Mouse (Mus musculus) G1E-ER4 (cell line): ENCODE measurements around the gene Ptpre. TPM values are rescaled to one million over a fixed set of nuclear protein-coding genes. Genes with fewer than 3 reads are reported as not detected.

ENCODE experiments used
- GATA1 ChIP-seq: IDR thresholded peaks from one replicate; pipeline ENCODE4 v1.8.0; 2012; ENCODE audit warnings: low read length, inconsistent platforms
- polyA plus RNA-seq: library from polyadenylated mRNA; stranded (reverse); fragments of >175 nt; gene quantifications from 2 replicates; pipeline ENCODE4 v1.2.3, GENCODE M21; 2012

Ptpre gene
- polyA plus RNA-seq, 1 experiment: 23.2 TPM

GRCm38 (mm10) chr7:135659314-135659935, 122.1 kb downstream of the Ptpre start:
- no peak for TF ChIP-seq GATA1

DNA sequence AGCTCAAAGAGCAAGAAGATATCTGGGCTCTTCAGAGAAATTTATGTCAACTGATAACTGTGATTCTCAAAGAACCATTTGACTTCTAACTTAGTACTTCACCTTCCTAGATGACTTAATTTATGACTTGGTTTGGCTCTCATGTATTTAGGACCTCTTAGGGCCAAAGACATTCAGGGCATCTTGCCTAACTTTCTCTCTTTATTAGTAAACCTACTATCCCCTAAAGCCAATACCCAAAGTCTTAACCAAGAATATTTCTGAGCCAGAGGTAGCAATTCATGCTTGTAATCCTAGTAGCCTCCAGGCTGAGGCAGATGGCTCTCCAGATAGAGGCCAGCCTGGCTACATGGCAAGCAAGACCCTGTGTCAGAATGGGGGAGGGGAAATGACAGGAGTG, 123.0 kb downstream of the Ptpre start:
- TF ChIP-seq GATA1: no peak

- no peak for TF ChIP-seq GATA1
Measured at GRCm38 (mm10) chr7:135664211-135664610, 126.9 kb downstream of the Ptpre start.

GRCm38 (mm10) chr7:135666314-135666713, 129.0 kb downstream of the Ptpre start:
- no peak for TF ChIP-seq GATA1

GRCm38 (mm10) chr7:135668852-135669739, 131.8 kb downstream of the Ptpre start:
- no peak for TF ChIP-seq GATA1

DNA sequence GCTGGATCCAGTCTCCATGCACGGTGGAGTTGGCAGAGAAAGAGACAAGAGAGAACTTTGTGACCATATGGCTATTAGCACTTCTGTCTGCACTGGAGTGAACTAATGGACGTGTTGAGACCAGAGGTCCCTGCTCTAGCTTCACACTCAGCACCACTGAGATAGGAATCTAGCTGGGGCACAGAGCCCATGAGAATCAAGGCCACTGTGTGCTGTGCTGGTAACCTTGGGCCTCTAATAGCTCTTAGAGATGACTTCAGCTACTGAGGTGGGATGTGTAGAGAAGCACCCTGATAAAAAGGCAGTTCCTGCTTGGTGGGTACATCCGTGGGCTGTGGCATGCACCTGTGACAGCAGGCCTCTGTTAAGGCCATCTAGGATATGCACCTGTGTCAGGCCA, 136.3 kb downstream of the Ptpre start:
- no peak for TF ChIP-seq GATA1

GRCm38 (mm10) chr7:135676722-135677121, 139.4 kb downstream of the Ptpre start:
- TF ChIP-seq GATA1: no peak

- TF ChIP-seq GATA1: no peak
Measured at GRCm38 (mm10) chr7:135680334-135680733, 143.1 kb downstream of the Ptpre start.

DNA sequence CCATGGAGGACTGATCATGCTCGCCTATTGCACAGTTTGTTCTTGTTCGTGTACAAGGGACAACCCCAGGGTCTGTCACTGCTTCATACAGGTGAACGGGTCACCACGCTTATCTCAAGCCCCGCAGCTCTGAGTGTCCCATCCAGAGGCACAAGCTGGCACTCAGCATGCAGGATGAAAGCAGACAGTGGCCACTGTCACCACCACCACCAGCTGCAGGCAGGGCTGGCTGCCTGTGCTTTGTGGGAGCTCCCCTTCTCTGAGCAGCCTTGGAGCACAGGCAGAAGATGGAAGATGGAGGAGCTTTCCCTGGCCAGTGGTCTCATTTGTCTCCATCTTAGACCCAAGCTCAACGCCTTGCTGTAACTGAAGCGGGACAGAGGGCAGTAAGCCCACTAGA, 147.7 kb downstream of the Ptpre start:
- TF ChIP-seq GATA1: no peak

DNA sequence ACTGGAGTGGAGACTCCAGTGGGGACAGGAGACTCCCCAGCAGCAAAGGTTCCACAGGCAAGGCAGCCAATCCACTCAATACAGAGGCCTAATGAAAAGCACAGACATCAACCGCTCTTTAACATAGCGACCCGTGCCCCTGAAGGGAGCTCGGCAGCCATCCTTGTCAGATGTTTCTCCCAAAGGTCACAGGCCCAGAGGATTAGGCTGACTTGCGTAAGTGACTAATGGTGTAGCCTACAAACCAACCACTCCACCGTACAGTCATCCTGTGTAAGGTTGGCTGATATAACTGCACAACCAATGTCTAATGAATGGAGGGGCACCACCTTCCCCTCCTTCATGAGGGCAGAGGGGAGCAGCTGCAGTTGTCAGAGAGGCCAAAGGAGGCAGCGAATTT, 152.1 kb downstream of the Ptpre start:
- TF ChIP-seq GATA1: no peak

DNA sequence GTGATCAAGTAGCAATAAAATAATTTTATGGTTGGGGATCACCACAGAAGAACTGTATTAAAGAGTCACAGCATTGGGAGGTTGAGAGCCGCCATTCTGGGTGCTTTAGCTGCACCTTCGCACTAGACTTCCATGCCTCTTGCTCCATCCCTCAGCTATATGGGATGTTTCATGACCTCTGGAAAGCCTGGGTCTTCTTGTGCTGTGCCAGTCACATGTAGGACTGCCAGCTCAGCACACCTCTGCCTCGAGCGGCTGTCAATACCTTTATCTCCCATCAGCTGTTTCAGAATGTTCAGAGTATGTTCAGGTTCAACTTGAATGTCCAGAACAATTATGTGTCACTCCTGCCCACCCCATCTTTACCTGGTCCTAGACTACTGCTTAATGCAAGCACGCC, 154.7 kb downstream of the Ptpre start:
- no peak for TF ChIP-seq GATA1

DNA sequence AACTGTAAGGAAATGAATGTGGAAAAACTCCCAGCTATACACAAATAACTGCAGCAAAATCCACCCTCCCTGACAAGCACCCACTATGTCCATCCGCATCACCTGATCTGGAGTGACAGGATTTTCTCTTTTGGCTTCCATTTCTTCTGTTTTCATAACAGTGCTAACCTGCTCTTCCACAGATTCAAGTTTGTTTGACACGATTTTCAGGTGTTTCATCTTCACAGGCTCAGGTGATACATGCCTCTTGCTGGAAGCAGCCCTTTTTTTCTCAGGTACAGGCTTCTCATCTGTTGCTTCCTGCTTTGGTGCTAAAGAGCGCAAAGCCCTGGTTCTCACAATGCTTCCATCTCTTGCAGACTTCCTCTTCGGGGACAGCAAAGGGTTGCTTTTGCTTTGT, 156.8 kb downstream of the Ptpre start:
- TF ChIP-seq GATA1: no peak

- TF ChIP-seq GATA1: no peak
Measured at GRCm38 (mm10) chr7:135694796-135695195, 157.5 kb downstream of the Ptpre start.

DNA sequence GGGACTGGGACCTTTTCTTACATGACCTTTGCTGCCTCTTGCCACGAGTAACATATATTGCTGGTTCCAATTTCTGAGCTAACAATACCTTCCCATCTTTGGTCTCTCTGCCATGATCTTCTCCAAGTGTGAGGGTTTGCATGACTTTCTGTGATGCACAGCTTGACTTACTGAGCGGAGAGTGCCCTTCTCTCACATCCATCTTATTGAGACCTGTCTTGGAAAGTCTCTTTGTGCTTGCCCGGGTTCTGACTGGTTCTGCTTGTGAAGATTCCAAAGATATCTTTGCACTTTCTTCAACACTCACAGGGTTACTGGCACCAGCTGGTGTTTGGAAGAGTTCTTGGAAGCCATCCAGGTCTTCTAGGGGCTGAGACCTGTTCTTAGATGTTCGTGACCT, 158.8 kb downstream of the Ptpre start:
- no peak for TF ChIP-seq GATA1

- no peak for TF ChIP-seq GATA1
Measured at GRCm38 (mm10) chr7:135698362-135698761, 161.1 kb downstream of the Ptpre start.

DNA sequence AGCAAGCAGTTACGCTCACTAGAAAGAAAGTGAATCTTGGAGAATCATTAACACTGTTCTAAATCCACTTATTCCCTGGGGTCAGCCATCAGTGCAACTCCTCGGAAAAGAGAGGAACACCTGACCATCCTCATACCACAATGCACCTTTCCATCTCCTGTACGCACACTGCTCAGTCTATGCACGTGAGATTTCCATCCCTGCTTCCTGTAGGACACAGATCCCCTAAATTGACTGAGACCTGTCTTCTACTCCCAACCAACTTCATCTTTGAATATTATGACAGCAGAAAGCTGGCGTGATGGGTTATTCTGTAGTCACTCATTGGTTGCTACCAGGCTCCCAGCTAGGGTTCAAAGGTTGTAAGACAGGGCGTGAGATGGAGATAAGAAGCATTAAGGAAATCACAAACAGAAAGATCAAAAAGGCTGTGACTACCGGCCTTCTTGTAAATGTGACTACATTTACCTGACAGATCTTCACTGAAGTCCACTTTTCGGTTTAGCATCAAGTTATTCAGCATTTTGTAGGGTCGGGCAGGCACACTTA, 166.4 kb downstream of the Ptpre start:
- no peak for TF ChIP-seq GATA1

GRCm38 (mm10) chr7:135704251-135704650, 167.0 kb downstream of the Ptpre start:
- TF ChIP-seq GATA1: no peak
